Mouse (Mus musculus): ENCODE data around the gene Cldn34c4.

Cldn34c4 gene

DNA sequence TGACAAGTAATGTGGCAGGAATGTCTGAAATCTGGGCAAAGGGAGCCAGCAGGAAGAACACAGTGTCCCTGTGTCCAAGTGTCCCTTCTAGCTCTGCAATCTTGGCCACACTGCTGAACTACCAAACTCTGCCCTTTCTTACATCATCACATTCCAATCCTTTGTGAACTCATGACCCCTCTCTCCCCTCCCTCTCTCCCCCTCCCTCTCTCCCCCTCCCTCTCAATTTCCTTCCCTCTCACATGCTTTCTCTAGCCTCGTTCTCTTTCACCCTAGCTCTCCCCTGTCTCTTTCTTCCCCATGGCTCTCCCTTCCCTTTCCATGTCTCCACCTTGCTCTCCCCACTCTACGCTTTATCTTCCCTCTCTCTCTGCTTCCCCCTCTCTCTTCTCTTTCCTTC, at the start of gene Cldn34c4:
Gene Cldn34c4, minus strand, starts transcription at position 101 of the 400 bp plus-strand sequence.
- DNase-seq (ENCODE audit: low read depth, low spot score): no peak

- DNase-seq (ENCODE audit: low read depth, low spot score): no peak
These were observed 10.7 kb upstream of the Cldn34c4 start for GRCm38 (mm10) chrX:127747062-127747461.

Measured in skeletal muscle tissue, adult 2 months (tissue).